Mouse (Mus musculus): Measurements from ENCODE around the gene Tlx2.

DNA sequence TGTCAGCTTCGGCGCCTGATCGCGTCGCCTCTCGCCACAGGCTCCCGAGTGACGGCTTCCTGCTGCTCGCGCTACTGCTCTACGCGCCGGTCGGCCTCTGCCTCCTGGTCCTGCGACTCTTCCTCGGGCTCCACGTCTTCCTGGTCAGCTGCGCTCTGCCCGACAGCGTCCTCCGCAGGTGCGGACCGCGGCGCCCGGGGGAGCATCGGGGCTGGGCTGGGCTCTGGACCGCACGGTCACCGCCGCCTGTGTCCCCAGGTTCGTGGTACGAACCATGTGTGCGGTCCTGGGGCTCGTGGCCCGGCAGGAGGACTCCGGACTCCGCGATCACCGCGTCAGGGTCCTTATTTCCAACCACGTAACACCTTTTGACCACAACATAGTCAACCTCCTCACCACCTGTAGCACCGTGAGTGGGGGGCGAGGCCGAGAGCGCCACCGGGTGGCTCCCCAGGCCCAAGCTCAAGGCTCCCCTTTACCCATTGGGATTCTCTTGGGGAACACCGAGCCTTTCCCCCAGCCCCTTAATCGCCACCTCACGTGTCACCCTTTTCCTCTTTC is 15.1 kb downstream of the Tlx2 start, which contains the start of gene Htra2:
- TF ChIP-seq CTCF (IDR thresholded peaks at IDR 0.05; ENCODE audit: low read depth, low read length), result no peak
- TF ChIP-seq TAL1 (conservative IDR thresholded peaks at IDR 0.05; ENCODE audit: low read depth, low read length), result no peak
- no peak for TF ChIP-seq GATA2 (IDR thresholded peaks at IDR 0.05; ENCODE audit: borderline replicate concordance, low read depth, low read length)
- TF ChIP-seq POLR2AphosphoS5 (IDR thresholded peaks at IDR 0.05; ENCODE audit: insufficient replicate concordance, low read depth, low read length), result no peak
- no peak for TF ChIP-seq GATA1 (IDR thresholded peaks at IDR 0.05; ENCODE audit: borderline replicate concordance, low read length)
